Mouse (Mus musculus) CH12.LX (cell line): ENCODE results near the gene S100a10. TPM values are rescaled to one million over a fixed set of nuclear protein-coding genes. Genes with fewer than 3 reads are reported as not detected.

Source experiments
- DNase-seq: peaks from one replicate; pipeline ENCODE4 v3.0.0-alpha.2; 2013; ENCODE audit errors: extremely low read depth
- H3K27ac ChIP-seq: 2 replicates; pipeline ENCODE4 v1.5.1; 2012; ENCODE audit warnings: low read depth, mild to moderate bottlenecking, control low read depth, moderate library complexity; ENCODE audit not compliant: insufficient read depth
- H3K27me3 ChIP-seq: replicated peaks from 2 replicates; pipeline ENCODE3; 2012; ENCODE audit warnings: inconsistent platforms
- H3K36me3 ChIP-seq, 2 experiments: replicated peaks in 1 of 2; 2 replicates each; pipeline versions ENCODE3 to v1.6.1; 2012; ENCODE audit warnings: inconsistent platforms in 1 of 2, low read length in 1 of 2, mild to moderate bottlenecking in 1 of 2, mixed read lengths in 1 of 2, moderate library complexity in 1 of 2; ENCODE audit not compliant: control insufficient read depth in 1 of 2, insufficient read depth in 1 of 2
- H3K4me1 ChIP-seq, 2 experiments: 2 replicates each; pipeline ENCODE4 v1.6.1; 2012; ENCODE audit warnings: inconsistent platforms in 1 of 2, moderate library complexity in 1 of 2; ENCODE audit not compliant: insufficient read depth in 2 of 2, control insufficient read depth in 1 of 2
- H3K4me2 ChIP-seq: 2 replicates; pipeline ENCODE4 v1.6.1; 2012; ENCODE audit warnings: low read depth, mild to moderate bottlenecking, control low read depth; ENCODE audit not compliant: poor library complexity, insufficient read depth, severe bottlenecking
- H3K4me3 ChIP-seq, 3 experiments: fragments of 150-350 bp in 1 of 3; sonication (generic) in 1 of 3; replicated peaks in 1 of 3; 2 replicates each; pipeline versions ENCODE3 to v1.5.1; 2011 to 2012; ENCODE audit warnings: low read depth in 2 of 3, low read length in 2 of 3, mild to moderate bottlenecking in 2 of 3, moderate library complexity in 2 of 3, control low read depth in 1 of 3, improper control_type of control experiment in 1 of 3, inconsistent platforms in 1 of 3, mixed read lengths in 1 of 3; ENCODE audit not compliant: poor library complexity in 1 of 3
- H3K79me2 ChIP-seq: replicated peaks from 2 replicates; pipeline ENCODE4 v1.6.1; 2012; ENCODE audit warnings: mild to moderate bottlenecking, moderate library complexity; ENCODE audit not compliant: control insufficient read depth, poor library complexity, insufficient read depth, severe bottlenecking; ENCODE audit errors: extremely low read depth
- H3K9ac ChIP-seq: 2 replicates; pipeline ENCODE4 v1.6.1; 2012; ENCODE audit warnings: low read depth, mild to moderate bottlenecking, control low read depth, moderate library complexity; ENCODE audit not compliant: insufficient read depth
- H3K9me3 ChIP-seq: replicated peaks from 2 replicates; pipeline ENCODE3; 2012; ENCODE audit warnings: low read length, inconsistent platforms, mixed read lengths
- BHLHE40 ChIP-seq: IDR thresholded peaks from 2 replicates; pipeline ENCODE4 v1.6.1; 2011; ENCODE audit warnings: mild to moderate bottlenecking, low read depth, low read length, improper control_type of control experiment
- CHD1 ChIP-seq: IDR thresholded peaks from 2 replicates; pipeline ENCODE4 v1.6.1; 2012; ENCODE audit warnings: low read depth, low read length, improper control_type of control experiment, inconsistent platforms
- ELF1 ChIP-seq: IDR thresholded peaks from 2 replicates; pipeline ENCODE4 v1.6.1; 2014; ENCODE audit warnings: low read depth, mild to moderate bottlenecking, inconsistent platforms, low read length, improper control_type of control experiment
- ETS1 ChIP-seq: conservative IDR thresholded peaks from 2 replicates; pipeline ENCODE4 v1.6.1; 2012; ENCODE audit warnings: low read depth, mild to moderate bottlenecking, inconsistent platforms, low read length, improper control_type of control experiment, moderate library complexity
- IRF4 ChIP-seq: IDR thresholded peaks from 2 replicates; pipeline ENCODE4 v1.6.1; 2014; ENCODE audit warnings: low read depth, mild to moderate bottlenecking, inconsistent platforms, low read length, improper control_type of control experiment
- JUND ChIP-seq: conservative IDR thresholded peaks from 2 replicates; pipeline ENCODE4 v1.6.1; 2011; ENCODE audit warnings: low read depth, low read length, improper control_type of control experiment
- KAT2A ChIP-seq: IDR thresholded peaks from 2 replicates; pipeline ENCODE4 v1.6.1; 2012; ENCODE audit warnings: low read length, improper control_type of control experiment, inconsistent platforms; ENCODE audit not compliant: insufficient replicate concordance
- MYC ChIP-seq: IDR thresholded peaks from 2 replicates; pipeline ENCODE4 v1.6.1; 2011; ENCODE audit warnings: low read depth, mild to moderate bottlenecking, improper control_type of control experiment, low read length
- NRF1 ChIP-seq: IDR thresholded peaks from 2 replicates; pipeline ENCODE4 v1.6.1; 2014; ENCODE audit warnings: low read depth, mild to moderate bottlenecking, inconsistent platforms, low read length, improper control_type of control experiment, moderate library complexity
- POLR2A ChIP-seq: IDR thresholded peaks from 2 replicates; pipeline ENCODE4 v1.6.1; 2011; ENCODE audit warnings: low read depth, mild to moderate bottlenecking, improper control_type of control experiment, low read length
- RAD21 ChIP-seq: IDR thresholded peaks from 2 replicates; pipeline ENCODE4 v1.6.1; 2011; ENCODE audit warnings: low read depth, mild to moderate bottlenecking, low read length, improper control_type of control experiment, moderate library complexity
- RCOR1 ChIP-seq: conservative IDR thresholded peaks from 2 replicates; pipeline ENCODE4 v1.6.1; 2012; ENCODE audit warnings: low read depth, mild to moderate bottlenecking, inconsistent platforms, low read length, improper control_type of control experiment
- TBP ChIP-seq: conservative IDR thresholded peaks from 2 replicates; pipeline ENCODE4 v1.6.1; 2011; ENCODE audit warnings: low read depth, low read length, improper control_type of control experiment
- TCF12 ChIP-seq: IDR thresholded peaks from 2 replicates; pipeline ENCODE4 v1.6.1; 2014; ENCODE audit warnings: low read depth, mild to moderate bottlenecking, inconsistent platforms, low read length, improper control_type of control experiment
- UBTF ChIP-seq: IDR thresholded peaks from 2 replicates; pipeline ENCODE4 v1.6.1; 2012; ENCODE audit warnings: low read depth, mild to moderate bottlenecking, inconsistent platforms, low read length, improper control_type of control experiment, moderate library complexity
- ZC3H11A ChIP-seq: IDR thresholded peaks from 2 replicates; pipeline ENCODE4 v1.6.1; 2012; ENCODE audit warnings: low read depth, mild to moderate bottlenecking, inconsistent platforms, low read length, improper control_type of control experiment
- ZMIZ1 ChIP-seq: IDR thresholded peaks from 2 replicates; pipeline ENCODE4 v1.6.1; 2012; ENCODE audit warnings: low read depth, mild to moderate bottlenecking, inconsistent platforms, low read length, improper control_type of control experiment
- ZNF384 ChIP-seq: IDR thresholded peaks from 2 replicates; pipeline ENCODE4 v1.6.1; 2012; ENCODE audit warnings: low read depth, low read length, improper control_type of control experiment, inconsistent platforms
- dilution Hi-C: fragments of 300-500 bp; cut with MboI; formaldehyde crosslinking; loops from 2 replicates; pipeline ENCODE4 v1.14.3; 2020; ENCODE audit warnings: low sequenced_read_pairs; ENCODE audit not compliant: extremely low pct_unique_long_range_greater_than_20kb, extremely low pct_ligation_motif_present
- in situ Hi-C: fragments of 300-500 bp; cut with MboI; formaldehyde crosslinking; loops from 3 replicates; pipeline ENCODE4 v1.14.3; 2019; ENCODE audit warnings: low sequenced_read_pairs, low pct_ligation_motif_present, low pct_unique_long_range_greater_than_20kb, mixed read lengths
- polyA plus RNA-seq: library from polyadenylated mRNA; unstranded; fragments of >175 nt; gene quantifications from 2 replicates; pipeline ENCODE4 v1.2.1, GENCODE M21; 2012; ENCODE audit warnings: low read depth; ENCODE audit not compliant: insufficient read length
- total RNA-seq, 2 experiments: library from RNA; depleted of rRNA; stranded (reverse); fragments of 300-350 nt in 1 of 2; fragments of >200 nt in 1 of 2; gene quantifications; 2 replicates each; pipeline ENCODE4 v1.2.3; 2012 to 2014

S100a10 gene
- total and polyA plus RNA-seq, 3 experiments: 213 to 429 (median 352) TPM

DNA sequence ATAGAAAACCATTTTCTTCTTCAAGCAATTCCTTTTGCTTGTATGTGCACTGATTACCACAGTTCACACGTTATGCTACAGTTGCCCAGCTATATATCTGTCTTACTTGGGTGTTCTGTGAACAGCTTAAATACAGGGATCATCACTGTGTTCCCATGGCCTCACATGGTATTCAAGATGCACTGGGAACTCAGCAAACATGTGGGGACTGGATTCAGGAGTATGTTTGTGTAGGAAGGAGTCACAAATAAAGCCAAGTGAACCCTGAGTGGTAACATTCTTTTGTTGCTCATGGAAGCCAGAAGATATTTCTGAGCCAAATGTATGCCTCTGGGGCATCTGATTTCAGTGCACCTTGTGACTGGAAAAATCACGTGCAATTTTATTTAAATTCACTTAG lies 28.2 kb downstream of the S100a10 start:
- H3K4me3 ChIP-seq: no peak overlapping the region
- no peaks in the 10 kb centered on the region for H3K79me2 ChIP-seq
- no peak overlapping the region for H3K4me2 ChIP-seq
- H3K9me3 ChIP-seq: no peaks in the 10 kb centered on the region
- peaks cover 2% of the 10 kb centered on the region for H3K27me3 ChIP-seq
- TF ChIP-seq CHD1 (no peak), MYC (no peak), BHLHE40 (no peak), IRF4 (no peak), ELF1 (no peak), TBP (no peak)
- no peak for DNase-seq
- H3K36me3 ChIP-seq: no peaks in the 10 kb centered on the region
- H3K9ac ChIP-seq: no peak overlapping the region
- in situ Hi-C loops (no loop called here), dilution Hi-C loops (no loop called here)
- peaks cover 10 to 29% of the 10 kb centered on the region in 2 experiments; a peak in 3 of 4 replicates for H3K4me1 ChIP-seq
- no peak overlapping the region for H3K27ac ChIP-seq

DNA sequence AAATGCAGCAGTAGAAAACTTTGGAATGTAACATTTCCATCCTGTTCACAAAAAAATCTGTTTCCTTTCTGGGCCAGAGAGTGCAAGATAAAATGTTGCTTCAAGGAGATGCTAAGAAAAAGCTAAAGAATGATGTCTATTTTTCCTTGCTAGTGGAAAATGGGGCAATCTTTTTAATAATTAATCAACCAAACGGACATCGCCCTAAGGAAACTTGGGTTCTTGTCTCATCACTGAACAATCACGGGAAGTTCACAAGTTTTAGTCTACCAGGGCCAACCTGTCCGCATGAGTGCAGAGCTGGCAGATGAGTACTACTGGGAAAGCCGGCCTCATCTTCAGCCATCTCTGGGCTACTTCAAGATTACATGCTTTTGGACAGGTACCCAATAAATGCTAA lies 34.7 kb downstream of the S100a10 start:
- Histone ChIP-seq H3K27me3 (peaks cover 2% of the 10 kb centered on the region), H3K27ac (no peak overlapping the region), H3K79me2 (no peaks in the 10 kb centered on the region), H3K36me3 (no peaks in the 10 kb centered on the region), H3K4me3 (no peak overlapping the region), H3K9ac (no peak overlapping the region), H3K4me2 (no peak overlapping the region), H3K9me3 (no peaks in the 10 kb centered on the region), H3K4me1 (peaks cover 17 to 43% of the 10 kb centered on the region in 2 experiments)
- no peak for DNase-seq
- dilution Hi-C loops (no loop called here), in situ Hi-C loops (no loop called here)
- TF ChIP-seq TCF12 (no peak), KAT2A (no peak), RCOR1 (no peak), TBP (no peak), UBTF (no peak), ZC3H11A (no peak), POLR2A (no peak), ZMIZ1 (no peak), MYC (no peak), ZNF384 (no peak), NRF1 (no peak), JUND (no peak), ETS1 (no peak), RAD21 (no peak)
